Mouse (Mus musculus): ENCODE measurements around the gene Exoc2.
A peak's percentile ranks its signal among the peaks of the same experiment; 100 is the strongest.

Gene Exoc2

DNA sequence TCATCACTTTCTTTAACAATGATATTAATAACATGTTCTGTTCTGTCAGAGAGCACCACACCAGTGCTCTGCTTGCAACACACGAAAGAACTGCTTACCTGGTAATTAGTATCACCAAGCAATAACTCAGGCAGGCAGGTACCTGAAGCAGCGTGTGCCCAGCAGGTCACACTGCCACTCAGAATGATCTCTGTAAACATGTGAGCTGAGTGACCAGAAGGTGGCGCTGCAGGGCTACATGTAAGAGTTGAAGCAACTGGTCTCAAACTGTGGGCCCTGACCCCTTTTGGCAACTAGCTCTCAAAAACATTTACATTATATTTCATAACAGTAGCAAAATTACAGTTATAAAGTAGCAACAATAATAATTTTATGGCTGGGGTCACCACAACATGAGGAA, 85.4 kb downstream of the Exoc2 start:
- peak; percentile 57 for DNase-seq

DNA sequence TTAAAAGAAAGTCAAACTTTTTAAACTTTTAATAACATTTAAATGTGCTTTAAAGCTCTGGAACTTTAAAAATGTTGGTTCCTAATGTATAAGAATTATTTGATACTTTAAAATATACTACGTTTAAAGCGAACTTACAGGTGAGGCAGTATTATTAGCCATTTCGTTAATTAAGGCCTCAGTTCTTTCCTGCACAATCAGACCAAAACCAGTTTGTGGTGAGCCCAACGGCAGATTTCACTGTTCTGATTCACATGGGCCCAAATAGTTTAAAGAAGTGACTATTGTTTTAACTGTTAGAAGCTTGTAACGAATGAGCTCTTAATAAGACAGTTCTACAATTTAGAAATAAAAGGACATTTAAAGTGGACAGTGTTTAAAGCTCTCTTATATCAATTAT, 93.6 kb downstream of the Exoc2 start:
- no peak for DNase-seq

DNA sequence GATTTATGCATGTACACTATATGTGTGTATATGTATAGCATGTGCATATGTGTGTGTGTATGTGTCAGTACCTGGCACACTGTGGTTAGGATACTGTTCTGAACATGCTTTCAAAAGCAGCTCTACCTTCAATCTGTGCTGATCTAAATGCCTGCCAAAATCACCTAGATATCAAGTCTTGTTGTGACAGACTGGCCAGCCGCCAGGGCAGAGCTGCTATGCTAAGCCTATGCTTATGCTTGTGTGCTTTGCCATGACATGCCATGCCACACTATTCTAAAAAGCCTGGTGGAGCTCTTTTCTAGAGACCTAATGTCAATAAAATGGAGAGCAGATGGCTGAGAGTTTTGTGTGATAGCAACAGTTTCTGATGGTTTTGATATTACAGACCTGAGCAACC, 94.0 kb downstream of the Exoc2 start:
- peak; percentile 23 for DNase-seq

DNA sequence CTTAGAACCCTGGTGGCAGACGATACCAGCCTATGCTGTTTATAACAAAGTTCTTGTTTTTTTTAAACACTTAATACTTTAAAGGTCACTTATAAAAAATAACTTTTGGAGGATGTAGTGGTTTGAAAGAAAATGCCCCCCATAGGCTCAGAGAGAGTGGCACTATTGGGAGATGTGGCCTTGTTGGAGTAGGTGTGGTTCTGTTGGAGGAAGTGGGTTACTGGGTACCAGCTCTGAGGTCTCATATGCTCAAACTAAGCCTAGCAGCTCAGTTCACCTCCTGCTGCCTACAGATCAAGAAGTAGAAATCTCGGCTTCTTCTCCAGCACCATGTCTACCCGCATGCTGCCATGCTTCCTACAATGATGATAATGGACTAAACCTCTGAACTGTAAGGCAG, 98.1 kb downstream of the Exoc2 start:
- no peak for DNase-seq

DNA sequence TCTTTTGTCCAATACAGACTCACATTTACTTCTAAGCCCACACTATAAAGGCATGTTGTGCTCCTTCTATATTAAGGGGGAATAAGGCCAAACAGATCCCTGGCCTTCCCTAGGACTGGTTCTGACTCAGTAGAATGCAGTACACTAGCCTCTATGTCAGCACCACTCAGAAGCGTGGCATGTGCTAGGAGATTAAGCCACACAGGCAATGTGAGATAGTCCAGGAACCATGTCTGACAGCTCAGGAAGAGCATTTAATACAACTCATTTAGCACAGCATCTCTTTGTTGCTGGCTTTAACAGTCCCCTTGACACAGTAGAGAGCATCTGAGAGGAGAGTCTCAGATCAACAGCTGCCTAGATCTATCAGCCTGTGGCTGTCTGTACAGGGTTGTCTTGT, 100.4 kb downstream of the Exoc2 start:
- DNase-seq: no peak

DNA sequence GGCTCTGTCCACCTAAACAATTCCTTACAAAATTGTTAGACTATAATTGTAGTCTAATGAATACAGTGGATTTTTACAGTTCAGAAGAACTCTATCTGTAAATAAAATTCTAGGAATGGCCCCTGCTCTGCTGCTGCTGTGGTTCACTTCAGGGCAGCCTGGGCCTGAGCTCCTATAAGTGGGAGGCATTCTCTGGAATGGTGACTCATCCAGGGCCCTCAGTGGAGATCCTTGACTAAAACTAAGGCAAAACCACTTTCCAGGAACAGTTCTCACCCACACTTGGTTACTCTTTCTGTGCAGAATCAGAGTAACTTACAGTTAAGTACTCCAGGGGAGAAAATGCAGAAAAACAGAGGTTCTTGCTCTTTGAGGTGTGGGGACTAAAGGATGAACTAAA, 108.4 kb downstream of the Exoc2 start:
- no peak for DNase-seq

DNA sequence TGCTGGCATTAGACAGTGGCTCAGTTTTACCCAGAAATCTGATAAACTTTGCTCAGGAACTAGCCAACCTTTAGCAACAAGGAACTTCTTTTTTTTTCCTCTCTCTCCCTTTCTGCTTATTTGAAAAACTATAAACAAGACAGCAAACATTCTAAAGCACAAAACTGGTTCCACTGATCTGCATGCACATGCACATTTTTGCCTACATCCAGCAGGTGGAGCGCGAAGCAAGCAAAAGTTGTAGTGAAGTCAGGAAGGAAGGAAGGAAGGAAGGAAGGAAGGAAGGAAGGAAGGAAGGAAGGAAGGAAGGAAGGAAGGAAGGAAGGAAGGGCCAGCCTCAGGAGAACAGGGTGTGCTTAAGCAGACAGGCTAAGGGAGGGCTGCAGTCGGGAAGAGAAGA, 109.9 kb downstream of the Exoc2 start:
- no peak for DNase-seq

DNA sequence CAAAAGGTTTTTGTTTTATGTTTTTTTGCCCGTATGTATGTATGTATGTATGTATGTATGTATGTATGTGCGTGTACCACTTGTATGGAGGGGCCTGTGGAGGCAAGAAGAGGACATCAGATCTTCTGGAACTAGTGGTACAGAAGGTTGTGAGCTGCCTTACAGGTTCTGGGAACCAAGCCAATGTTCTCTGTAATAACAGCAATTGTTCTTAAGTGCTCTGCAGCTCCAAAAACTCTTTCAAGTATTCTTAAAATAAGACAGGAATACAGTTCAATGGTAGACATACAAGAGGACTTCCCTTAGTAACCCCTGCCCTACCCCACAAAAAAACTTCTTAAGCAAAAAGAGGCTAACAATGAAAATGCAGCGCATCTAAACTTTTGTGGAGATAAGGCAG, 115.5 kb downstream of the Exoc2 start:
- no peak for DNase-seq

DNA sequence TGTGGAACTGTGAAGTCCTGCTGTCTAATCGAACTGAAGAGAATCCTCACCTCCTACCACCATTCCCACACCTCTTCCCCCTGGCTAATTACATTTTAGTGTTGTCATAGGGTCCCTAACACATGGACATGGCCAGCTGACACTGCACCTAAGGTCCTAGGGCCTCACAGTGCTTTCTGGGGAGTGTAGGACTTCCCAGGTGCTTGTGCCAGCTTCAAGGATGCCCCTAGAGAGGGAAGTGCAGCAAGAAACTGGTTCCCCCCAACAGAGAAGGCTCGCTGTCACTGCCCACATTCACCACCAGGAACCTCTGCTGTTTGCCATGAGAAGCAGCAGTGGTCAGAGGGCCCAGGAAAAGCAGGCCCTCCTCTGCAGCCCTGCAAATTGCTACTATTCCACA, 123.2 kb downstream of the Exoc2 start:
- DNase-seq: no peak

DNA sequence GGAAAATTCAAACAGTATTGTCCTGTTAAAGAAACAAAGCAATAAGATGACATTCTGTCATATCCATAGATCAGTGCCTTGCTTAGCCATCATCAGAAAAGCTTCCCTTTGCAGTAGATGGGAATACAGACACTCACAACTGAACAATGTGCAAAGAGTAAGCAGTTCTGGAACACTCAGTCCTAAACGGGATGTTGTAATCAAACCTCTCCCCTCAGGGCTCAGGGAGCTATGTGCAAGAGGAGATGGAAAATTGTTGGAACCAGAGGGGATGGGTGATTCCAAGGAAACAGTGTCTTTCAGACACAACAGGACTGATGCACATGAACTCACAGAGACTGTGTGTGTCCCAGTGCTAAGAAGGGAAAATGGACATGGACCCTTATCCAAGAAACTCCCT, 125.9 kb downstream of the Exoc2 start:
- DNase-seq: no peak

DNA sequence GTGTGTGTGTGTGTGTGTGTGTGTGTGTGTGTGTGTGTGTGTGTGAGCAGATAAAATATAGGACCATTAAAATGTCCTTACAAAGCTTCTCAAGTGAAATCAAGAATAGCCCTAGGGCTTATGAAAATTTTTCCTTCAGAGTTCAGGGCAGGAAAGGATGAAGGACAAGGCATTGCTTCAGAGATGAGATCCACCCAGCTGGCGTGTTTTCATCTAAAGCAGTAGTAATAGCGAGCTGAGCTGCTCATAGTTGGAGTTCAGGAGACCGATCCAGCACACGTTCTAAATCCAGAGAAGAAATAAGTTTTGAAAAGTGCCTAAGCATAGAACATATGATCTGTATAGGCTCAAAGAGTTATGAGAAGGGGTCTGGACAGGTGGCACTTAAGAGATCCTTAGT, 127.4 kb downstream of the Exoc2 start:
- no peak for DNase-seq

DNA sequence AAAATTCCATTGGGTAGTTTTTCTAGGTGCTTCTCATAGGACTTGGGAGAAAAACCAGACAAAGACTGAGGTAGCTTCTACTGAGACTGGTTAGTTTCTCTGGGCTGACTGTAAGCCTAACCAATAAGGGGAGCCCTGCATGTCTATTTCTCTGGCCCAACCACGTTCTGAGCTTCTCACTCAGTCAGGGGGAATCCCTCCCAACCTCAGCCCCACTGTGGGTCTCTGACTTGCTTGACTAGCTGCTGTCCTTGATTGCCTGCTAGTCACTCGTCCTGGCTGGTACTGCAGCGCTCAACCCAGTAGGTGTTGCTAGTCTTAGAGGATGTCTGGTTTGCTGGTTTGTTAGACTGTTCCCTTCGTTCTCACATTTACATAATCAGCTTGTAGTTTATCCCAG, 130.8 kb downstream of the Exoc2 start:
- no peak for DNase-seq

DNA sequence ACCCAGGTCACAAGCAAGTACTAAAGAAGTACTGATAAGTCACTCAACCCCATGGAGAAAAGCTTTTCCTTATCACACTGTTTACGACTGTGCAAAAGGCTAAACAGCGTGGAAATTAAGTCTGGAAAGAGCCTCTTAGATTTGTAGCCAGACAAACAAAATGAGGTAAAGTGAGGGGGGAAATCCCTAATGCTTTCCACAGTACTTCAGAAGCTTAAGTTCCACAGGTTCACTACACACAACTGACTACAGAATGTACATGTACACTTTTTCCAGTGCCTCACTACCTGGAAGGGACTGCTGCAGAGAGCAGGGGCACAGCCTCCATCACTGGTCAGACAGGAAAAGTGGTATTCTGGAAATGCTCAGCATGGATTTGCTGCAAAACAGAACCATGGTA, 132.1 kb downstream of the Exoc2 start:
- no peak for DNase-seq

DNA sequence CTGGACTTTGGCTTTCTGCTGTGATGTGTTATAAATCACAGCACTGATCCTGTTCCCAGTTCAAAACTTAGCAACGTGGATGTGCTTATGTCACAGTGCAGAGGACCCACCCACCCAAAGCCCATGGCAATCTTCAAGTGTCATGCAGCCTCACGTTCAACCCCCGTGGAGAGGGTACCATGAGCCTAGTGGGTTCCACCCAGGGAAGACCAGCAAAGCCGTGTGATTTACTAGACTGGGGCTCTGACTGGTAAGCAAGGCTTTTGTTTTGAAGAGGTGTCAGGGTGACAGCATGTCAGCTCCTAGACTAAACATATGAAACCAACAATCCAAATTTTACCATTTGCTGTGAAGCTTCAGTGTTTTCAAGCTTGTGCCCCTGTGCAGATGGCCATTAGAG, 132.6 kb downstream of the Exoc2 start:
- DNase-seq: no peak

DNA sequence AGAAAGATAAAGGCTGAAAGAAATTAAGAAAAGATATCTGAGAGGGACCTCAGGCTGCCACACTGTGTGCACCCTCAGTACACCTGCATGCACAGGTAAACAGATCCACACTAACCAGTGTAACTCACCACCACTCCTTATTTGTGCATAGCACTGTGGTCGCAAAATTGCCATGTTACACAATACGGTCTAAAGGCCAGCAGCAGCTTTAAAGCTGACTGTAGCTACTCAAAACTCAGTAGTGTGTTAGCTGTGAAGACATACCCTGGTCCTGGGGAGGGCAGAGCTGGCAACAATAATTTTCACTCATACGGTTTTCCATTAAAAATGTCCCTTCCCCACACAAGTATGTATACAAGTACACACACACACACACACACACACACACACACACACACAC, 133.2 kb downstream of the Exoc2 start:
- no peak for DNase-seq

DNA sequence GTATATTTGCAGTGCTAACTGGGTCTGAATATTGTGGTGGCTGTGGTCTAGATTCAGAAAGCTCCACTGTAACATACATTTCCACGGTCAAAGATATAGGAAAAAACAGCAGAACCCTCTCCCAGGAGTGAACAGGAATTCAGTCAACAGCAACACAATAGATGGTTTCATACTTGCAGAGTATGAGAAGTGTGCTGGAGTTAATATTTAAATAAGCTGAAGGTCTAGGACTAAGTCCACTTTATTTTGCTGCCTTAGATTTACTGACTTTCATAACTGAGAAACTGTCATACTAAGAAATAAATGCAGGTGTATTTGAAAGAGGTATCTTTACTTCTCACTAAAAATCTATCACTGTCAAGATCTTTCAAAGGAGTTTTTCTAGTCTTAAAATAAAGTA, 137.6 kb downstream of the Exoc2 start:
- no peak for DNase-seq

DNA sequence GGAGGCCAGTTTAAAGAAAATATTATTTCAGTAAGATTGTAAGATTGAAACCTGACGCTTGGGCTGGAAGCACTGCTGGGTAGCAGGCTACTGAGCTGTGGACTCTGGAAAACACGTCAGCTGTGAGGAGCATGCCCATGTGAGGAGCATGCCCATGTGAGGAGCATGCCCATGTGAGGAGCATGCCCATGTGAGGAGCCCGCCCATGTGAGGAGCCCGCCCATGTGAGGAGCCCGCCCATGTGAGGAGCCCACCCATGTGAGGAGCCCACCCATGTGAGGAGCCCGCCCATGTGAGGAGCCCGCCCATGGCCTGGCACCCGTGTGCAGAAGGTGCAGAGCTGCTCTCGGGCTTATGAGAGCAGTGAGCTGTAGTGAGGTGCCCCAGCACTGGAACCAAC, 139.0 kb downstream of the Exoc2 start:
- no peak for DNase-seq

DNA sequence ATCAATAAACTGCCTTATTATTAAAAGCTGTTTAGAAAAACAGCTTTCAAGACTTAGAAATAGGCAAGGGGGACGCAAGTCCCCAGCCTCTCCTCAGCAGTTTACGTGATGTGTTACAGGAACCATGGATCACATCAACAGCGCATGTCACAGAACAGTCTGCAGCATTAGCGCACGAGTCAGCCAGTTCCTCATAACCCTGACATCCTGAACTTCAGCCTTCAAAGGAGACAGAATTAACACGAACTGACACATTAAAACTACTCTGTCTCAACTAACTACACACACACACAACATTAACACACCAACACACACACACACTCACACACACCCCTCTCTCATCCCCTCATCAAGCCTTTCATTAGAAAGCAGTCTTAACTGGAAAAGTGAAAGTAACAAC, 139.5 kb downstream of the Exoc2 start:
- DNase-seq: no peak

DNA sequence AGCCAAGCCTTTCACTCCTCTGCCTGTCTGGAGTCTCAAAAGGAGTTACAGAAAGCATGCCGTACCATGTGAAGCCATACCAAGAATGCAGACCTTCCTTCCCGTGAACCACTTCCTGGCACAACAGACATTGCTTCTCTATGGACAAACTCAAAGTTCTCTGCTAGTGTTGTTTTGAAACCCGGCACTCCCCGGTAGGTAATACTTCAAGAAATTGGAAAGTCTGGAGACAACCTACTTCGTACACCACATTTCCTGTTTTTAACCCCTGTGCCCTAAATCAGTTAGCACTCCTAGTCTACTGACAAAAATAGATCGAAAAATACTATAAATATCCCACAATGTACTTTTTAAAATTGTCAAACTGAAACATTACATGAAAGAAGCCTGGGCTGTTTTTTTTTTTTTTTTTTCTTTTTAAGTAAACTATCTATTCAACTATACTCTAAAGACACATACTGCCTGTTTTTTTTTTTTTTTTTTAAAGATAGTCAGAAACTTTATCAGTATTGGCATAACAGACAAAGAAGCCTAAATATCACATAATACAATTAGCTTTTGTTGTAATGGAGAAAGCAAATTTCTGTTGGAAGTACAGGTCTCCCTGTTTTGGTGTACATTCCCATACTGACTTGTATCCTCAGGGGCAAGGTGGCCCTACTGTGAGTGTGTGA, 140.3 kb downstream of the Exoc2 start:
- DNase-seq: no peak

DNA sequence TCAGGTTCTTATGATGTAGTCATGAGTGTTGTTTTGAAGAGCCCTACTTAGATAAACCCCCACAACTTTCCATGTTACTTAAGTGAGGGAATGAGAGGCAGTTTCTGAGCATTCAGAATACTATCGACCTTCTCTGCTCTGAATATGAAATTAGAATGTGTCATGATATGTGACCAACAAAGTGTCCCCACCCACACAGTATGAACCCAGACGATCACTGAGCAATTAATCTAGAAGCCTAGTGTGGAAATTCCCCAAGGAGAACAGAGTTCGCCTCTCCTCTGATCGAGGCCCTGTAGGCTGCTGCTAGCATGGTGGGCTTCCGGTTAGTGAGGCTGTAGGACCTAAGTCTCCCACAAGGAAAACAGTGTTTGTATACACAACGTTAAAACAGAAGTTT, 142.5 kb downstream of the Exoc2 start:
- no peak for DNase-seq

DNA sequence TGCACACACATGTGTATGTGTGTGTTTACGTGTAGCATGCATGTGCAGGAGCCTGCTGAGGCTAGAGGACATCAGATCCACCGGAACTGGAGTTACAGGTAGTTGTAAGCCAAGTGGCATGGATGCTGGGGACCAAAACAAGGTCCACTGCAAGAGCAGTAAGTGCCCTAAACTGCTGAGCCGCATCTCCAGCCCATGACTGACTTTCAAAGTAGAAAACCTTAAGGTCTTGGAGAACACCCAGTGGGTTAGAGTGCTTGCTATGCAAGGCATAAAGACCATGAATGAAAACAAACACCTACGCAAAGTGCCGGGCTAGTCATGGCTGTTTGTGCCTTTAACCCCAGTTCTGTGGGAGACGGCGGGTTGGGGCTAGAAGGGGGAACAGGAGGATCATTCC, 147.4 kb downstream of the Exoc2 start:
- no peak for DNase-seq

DNA sequence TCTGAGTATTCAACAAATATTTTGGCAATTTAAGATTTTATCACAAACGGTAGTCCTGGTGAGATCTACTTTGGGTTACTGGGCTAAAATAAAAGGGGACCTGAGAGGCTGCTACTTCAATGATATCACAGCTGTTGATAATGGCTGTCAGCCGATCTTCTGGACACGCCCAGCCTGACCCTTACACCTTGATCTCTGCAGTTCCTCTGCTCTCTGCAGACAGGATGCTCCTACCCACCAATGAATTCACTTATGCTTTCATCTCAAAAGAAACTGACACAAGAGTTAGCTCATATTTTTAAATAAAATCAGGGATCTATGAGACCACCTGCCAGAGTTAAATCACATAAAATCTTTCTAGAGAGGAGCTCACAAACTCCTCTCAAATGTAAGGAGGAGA, 149.0 kb downstream of the Exoc2 start:
- no peak for DNase-seq

DNA sequence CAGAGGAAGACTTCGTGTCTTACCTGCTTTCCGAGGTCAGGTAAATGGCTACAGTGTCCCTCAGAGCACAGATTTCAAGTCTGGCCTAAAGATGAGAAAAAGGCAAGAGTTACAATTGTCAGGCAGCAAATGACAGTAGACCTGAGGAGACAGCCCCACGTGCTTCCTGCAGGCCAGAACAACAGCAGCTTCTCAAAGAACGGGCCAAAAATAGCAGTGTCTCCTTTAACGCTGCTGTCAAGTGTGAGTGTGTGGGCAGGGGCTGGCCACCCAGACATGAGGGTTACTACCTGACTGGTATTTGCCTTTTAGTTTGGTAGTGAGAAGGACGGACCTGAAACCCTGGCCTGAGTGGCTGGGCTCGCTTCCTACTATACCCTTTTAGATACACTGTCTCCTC, 153.3 kb downstream of the Exoc2 start:
- DNase-seq: no peak

DNA sequence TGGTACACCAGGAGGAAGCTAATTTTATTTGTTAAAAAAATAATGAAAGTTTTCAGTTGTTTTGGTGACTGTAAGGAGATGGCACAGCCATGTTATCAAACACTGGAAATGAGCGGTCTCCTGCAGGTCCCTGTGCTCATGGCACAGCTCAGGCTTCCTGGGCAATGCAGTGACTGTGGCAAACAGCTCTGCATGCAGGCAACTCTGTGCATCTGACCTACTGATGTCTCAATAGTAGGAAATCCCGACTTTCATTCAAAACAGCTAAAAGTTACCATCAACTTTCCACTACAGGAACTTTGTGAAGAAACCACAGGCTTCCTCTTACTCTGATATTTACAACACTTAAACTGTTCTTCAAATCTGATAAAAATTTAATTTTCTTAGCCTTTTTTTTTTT, 154.0 kb downstream of the Exoc2 start:
- no peak for DNase-seq

DNA sequence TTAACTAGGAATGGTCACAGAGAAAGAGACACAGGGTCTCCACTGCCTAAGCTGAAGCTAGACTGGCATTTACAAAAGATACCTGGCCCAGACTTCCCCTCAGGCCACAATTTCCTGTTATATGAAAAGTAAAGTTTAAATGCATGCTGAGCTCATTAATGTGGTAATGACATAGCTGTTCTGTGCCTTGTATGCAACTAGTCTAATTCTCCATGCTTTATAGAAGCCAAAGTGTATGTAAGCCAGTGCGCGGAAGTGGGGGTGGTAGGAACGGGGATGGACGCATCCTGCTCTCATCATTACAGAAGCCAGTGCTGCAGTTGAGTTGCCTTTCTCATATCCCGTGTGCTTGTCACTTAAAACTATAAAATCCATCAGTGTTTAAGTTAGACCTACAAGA, 156.5 kb downstream of the Exoc2 start:
- no peak for DNase-seq

DNA sequence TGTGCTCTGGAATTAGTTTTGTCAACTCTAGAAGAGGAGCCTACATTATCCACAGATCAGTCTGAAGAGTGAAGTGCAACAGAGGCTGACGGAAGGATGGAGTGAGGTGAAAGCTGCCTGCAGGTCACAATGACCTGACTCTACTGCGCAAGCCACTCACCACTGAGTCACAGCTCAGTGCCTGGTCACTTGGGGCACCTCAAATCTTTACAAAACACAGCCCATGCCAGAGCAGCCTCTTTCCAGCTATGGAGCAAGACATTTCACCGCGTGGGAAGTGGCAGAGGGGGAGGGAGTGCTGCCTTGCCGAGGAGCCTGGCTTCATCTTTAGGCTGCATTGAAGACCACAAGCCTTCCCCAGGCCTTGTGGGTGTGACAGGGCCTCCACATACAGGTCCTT, 159.6 kb downstream of the Exoc2 start:
- DNase-seq: no peak
